Mouse (Mus musculus): ENCODE measurements around the gene Atxn7.
"Not testable (repeated sequence)": the region's sequence is repeated elsewhere in the genome, so short reads cannot be mapped to it uniquely, and the experiment has no call there.

The Atxn7 gene

DNA sequence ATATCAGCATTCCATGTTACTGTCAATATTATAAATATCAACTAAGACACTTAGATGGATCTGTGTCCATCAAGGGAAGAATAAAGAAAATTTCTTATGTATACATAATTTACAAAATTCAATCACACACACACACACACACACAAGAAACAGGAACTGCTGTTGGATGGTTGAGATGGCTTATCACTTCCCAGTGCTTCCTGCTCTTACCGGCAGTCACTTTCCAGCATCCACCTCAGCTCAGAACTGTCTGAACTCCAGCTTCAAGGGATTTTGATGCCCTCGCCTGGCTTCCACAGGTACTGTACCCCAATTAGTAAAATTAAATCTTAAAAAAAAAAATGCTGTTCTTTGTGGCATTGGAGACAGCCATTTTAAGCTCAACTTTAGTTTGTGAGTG lies 27.2 kb downstream of the Atxn7 start:
- no peak for DNase-seq

DNA sequence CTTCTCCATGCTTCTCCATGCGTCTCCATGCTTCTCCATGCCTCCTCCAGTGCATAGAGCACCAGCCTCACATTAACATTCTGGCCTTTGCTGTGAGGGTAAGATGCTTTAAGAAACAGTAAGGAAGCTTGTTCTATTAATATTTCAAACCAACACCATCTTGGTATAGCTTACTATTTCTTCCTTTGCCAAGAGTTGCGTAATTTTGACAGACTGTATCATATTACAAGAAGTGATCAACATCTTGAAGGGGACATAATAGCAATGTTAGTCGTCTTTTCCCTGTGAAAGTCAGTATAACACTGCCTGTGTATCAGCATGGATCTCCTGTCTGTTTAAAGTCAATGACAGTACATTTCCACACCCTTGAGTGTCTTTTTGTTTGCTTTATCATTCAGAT lies 29.5 kb downstream of the Atxn7 start:
- no peak for DNase-seq

- peak; percentile 68 to 78 for DNase-seq
Observed at GRCm38 (mm10) chr14:13995206-13996097, 34.2 kb downstream of the Atxn7 start.

- DNase-seq: no peak
Observed at GRCm38 (mm10) chr14:14002771-14003170, 41.5 kb downstream of the Atxn7 start.

GRCm38 (mm10) chr14:14009712-14010111 lies 48.5 kb downstream of the Atxn7 start:
- DNase-seq: no peak

DNA sequence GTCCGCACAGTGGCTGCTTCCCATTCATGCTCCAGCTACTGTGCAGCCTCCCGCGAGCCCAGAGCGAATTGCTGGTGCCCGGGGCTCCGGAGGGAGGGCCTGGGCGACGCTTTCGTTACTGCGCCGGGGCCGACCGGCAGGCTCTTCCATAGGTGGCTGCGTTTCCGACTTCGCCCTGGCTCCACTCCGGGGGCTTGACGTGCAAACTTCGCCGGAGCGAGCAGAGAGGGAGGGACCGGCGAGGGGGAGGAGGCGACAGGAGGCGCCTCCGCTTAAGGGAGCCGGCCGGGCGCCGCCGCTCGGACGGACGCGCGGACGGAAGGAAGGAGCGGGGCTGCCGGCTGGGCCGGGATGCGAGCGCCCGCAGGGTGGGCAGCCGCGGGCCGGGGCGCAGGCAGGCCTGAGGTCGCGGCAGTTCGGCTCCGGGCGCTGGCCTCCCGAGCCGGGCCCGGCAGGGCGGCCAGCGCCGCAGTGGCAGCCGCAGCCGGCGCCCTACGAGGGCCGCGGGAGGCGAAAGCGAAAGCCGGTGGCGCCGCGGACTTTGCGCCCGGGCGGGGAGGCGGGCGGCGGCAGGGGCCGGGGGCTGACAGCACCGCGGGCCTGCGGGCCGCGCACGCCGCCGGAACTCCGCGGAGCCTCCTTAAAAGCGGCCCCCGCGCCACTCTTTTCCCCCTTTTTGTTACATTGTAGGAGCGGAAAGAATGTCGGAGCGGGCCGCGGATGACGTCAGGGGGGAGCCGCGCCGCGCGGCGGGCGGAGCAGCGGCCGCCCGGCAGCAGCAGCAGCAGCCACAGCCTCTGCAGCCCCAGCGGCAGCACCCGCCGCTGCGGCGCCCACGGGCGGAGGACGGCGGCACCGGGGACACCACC lies 51.4 kb downstream of the Atxn7 start:
- peak; percentile 89 to 96 for DNase-seq

GRCm38 (mm10) chr14:14013252-14013711 lies 52.0 kb downstream of the Atxn7 start:
- DNase-seq: peak; percentile 45 to 73

- no peak for DNase-seq
Observed at GRCm38 (mm10) chr14:14014636-14015375, 53.6 kb downstream of the Atxn7 start.

DNA sequence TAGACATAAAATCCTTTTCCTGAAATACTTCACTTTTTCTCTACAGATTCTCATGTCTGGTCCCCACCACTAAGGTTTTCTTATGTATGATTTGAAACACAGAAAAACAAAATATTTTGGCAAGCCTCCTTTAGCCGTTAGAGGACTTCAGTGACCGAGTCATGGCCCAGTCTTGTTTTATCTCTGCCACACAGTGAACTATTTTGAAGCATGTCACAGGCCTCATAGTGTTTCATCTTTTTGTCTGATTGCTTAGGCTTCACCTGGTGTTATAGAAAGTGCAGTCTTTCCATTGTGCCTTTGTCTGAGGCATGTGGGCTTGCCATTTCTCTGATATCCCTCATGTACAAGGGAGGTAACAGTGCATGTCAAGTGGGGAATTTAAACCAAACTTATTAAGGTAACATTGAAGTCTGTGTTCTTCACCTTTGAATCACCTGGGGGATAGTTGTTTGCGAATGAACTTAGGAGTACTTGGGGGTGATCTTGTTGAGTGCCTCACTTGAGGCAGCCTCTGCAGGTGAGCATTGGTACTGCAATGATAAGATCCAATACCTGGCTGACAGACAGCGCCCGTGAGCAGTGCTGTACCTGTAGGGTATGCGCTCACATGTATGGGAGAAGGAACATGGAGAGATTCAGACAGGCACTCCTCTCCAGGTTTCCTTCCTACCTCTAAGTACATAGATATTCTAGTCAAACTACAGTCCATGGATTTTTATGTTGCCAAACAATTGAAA lies 58.1 kb downstream of the Atxn7 start:
- peak in 1 of 2 experiments; percentile 63 for DNase-seq

DNA sequence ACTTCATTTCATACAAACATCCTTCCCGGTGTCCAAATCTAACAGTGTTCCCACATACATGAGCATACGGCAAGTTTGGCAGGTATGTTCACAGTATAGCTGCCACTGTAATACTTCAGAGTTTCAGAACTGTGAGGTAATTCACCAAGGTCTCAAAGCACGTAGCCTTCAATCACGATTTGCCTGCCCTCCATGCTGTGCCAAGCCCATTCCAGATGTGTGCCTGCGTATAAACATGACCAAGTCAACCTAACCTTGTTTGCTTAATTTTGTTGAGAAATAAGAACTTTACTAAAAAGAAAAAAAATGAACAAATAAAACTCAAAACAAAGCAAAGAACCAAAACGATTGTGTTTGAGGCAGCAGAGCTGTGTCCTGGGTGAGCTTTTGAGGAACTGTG lies 60.0 kb downstream of the Atxn7 start:
- DNase-seq: no peak

DNA sequence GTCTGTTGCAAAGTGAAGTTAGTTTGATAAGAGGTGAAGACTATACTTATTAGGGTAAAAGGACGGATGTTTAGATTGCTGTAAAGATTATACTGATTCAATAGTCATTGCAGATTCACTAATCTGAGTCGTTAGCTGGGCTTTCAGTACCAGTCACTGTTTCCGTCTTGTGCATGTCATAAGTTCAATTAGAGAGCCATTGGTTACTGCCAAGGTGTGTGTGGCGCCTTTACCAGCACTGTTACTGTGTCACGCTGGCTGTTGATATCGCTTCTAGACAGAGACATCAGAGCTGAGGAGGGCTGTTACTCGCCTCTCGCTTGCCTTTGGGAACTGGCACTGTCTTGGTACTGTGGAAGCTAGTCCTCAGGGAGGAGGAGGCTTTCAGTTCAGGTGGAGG lies 64.6 kb downstream of the Atxn7 start:
- DNase-seq: no peak

GRCm38 (mm10) chr14:14030621-14031020 lies 69.4 kb downstream of the Atxn7 start:
- DNase-seq: no peak

- no peak for DNase-seq
Observed at GRCm38 (mm10) chr14:14032842-14033241, 71.6 kb downstream of the Atxn7 start.

- no peak for DNase-seq
Observed at GRCm38 (mm10) chr14:14036352-14036751, 75.1 kb downstream of the Atxn7 start.

- no peak for DNase-seq
Observed at GRCm38 (mm10) chr14:14038233-14038632, 77.0 kb downstream of the Atxn7 start.

DNA sequence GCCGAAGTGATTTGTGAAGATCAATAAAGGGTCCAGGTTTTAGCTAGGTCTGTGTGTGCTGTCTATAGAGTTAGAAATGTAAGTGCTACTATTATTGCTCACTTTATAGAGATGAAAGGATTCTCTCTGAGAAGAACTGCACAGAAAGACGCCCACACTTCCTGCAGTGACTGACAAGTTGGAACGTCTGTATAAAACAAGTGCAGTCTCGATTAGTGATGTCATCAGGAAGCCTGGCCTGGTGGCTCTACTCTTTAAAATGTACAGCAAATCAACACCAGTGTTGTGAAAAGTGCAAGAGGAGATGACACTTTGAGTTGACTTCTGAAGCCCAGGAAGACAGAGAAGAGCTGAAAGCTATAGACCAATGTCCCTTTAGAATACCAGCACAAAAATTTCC lies 81.1 kb downstream of the Atxn7 start:
- no peak for DNase-seq

- peak in 1 of 2 experiments; percentile 25 for DNase-seq
Observed at GRCm38 (mm10) chr14:14054386-14054785, 93.1 kb downstream of the Atxn7 start.

DNA sequence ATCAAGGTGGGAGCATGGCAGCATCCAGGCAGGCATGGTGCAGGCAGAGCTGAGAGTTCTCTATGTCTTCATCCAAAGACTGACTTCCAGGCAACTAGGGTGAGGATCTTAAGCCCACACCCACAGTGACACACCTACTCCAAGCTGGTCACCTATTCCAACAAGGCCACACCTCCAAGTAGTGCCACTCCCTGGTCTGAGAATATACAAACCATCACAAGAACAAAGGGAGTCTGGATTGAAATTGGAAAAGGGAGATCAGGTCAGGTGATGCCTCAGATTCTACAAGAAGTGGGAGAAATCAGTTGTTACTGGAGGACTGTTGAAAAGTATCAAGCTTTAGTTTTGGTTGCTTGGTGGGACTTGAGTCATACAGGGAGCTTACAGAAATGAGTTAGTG lies 98.4 kb downstream of the Atxn7 start:
- not testable (repeated sequence) for DNase-seq

GRCm38 (mm10) chr14:14062531-14063245 lies 101.4 kb downstream of the Atxn7 start:
- DNase-seq: no peak

- no peak for DNase-seq
Observed at GRCm38 (mm10) chr14:14063382-14063781, 102.1 kb downstream of the Atxn7 start.

GRCm38 (mm10) chr14:14064486-14065141 lies 103.4 kb downstream of the Atxn7 start:
- no peak for DNase-seq
